Mouse (Mus musculus) lung, embryonic 14.5 days (tissue): ENCODE data around the gene Lyg1. TPM values are rescaled to one million over a fixed set of nuclear protein-coding genes. Genes with fewer than 3 reads are reported as not detected.
A peak's percentile ranks its signal among the peaks of the same experiment; 100 is the strongest.

ENCODE experiments used
- ATAC-seq: fragments of 200-750 bp; cut with Nextera tagmentation; 2 replicates; pipeline ENCODE4 v1.8.0; 2017; ENCODE audit warnings: mild to moderate bottlenecking, moderate TSS enrichment, moderate library complexity; ENCODE audit not compliant: insufficient read depth
- DNase-seq: peaks from one replicate; pipeline ENCODE4 v3.0.0-alpha.2; 2015
- H3K27ac ChIP-seq: fragments of 300-500 bp; sonication (generic); 2 replicates; pipeline ENCODE4 v1.5.1; 2014; ENCODE audit warnings: low read depth, mild to moderate bottlenecking, moderate library complexity
- H3K27me3 ChIP-seq: fragments of 300-500 bp; sonication (generic); 2 replicates; pipeline ENCODE4 v1.6.1; 2014; ENCODE audit warnings: low read length, control low read depth; ENCODE audit not compliant: insufficient read depth
- H3K36me3 ChIP-seq: fragments of 300-500 bp; sonication (generic); 2 replicates; pipeline ENCODE4 v1.6.1; 2014; ENCODE audit warnings: control low read depth; ENCODE audit not compliant: insufficient read depth
- H3K4me1 ChIP-seq: fragments of 300-500 bp; sonication (generic); 2 replicates; pipeline ENCODE4 v1.6.1; 2014; ENCODE audit warnings: antibody characterized with exemption, control low read depth; ENCODE audit not compliant: insufficient read depth
- H3K4me2 ChIP-seq: fragments of 300-500 bp; sonication (generic); 2 replicates; pipeline ENCODE4 v1.6.1; 2014; ENCODE audit warnings: mild to moderate bottlenecking
- H3K4me3 ChIP-seq: fragments of 300-500 bp; sonication (generic); 2 replicates; pipeline ENCODE4 v1.5.1; 2014; ENCODE audit warnings: low read depth, low read length
- H3K9ac ChIP-seq: fragments of 300-500 bp; sonication (generic); 2 replicates; pipeline ENCODE4 v1.6.1; 2014
- H3K9me3 ChIP-seq: fragments of 300-500 bp; sonication (generic); 2 replicates; pipeline ENCODE4 v1.6.1; 2016; ENCODE audit warnings: low read depth, low read length, control low read depth
- CTCF ChIP-seq: IDR thresholded peaks from 2 replicates; pipeline ENCODE4 v1.5.1; 2016; ENCODE audit warnings: antibody characterized with exemption, low read depth
- WGBS: fragments of 180-500 bp; shearing (Covaris S2); extraction: QIAGEN DNeasy Blood & Tissue Kit; methylation state at CpG from one replicate; pipeline ENCODE4 v1.1.7; 2014; 5-methylcytosine and 5-hydroxymethylcytosine counted together
- polyA plus RNA-seq: library from polyadenylated mRNA; unstranded; fragments of >200 nt; fragmentation: Nextera tagmentation; extraction: Ambion mirVana; gene quantifications from 2 replicates; pipeline ENCODE4 v1.2.1, GENCODE M21; 2014

Gene Lyg1
- polyA plus RNA-seq, 1 experiment from 2014 or later, result not detected

DNA sequence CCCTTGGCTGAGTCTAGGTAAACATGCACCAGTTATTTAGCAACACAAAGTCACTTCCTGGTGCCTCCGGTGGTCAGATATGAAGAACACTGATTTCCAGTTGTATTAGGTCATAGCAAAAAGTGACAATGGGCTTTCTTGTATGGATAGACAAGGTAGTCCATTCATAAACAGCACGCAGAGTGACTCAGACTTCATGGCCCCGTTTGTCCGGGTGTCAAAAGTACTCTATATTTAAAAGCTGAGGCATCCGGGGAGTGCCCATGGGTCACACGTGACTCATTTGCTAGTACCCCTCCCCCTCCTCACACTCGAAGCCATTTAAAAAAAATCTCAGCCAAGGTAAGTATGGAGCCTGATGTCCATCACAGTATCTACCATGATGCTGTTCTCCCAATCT, 2.8 kb downstream of the Lyg1 start:
- H3K9ac ChIP-seq, result no peak overlapping the region
- H3K36me3 ChIP-seq, result no peaks in the 10 kb centered on the region
- H3K4me2 ChIP-seq, result no peak overlapping the region
- H3K9me3 ChIP-seq, result no peaks in the 10 kb centered on the region
- TF ChIP-seq CTCF, result no peak
- ATAC-seq (no peak), DNase-seq (no peak)
- H3K4me3 ChIP-seq, result no peak overlapping the region
- 73% methylated on average over 7 of the region's 7 CpGs for WGBS
- peaks cover 8% of the 10 kb centered on the region for H3K4me1 ChIP-seq
- H3K27ac ChIP-seq, result no peak overlapping the region
- H3K27me3 ChIP-seq, result no peaks in the 10 kb centered on the region

DNA sequence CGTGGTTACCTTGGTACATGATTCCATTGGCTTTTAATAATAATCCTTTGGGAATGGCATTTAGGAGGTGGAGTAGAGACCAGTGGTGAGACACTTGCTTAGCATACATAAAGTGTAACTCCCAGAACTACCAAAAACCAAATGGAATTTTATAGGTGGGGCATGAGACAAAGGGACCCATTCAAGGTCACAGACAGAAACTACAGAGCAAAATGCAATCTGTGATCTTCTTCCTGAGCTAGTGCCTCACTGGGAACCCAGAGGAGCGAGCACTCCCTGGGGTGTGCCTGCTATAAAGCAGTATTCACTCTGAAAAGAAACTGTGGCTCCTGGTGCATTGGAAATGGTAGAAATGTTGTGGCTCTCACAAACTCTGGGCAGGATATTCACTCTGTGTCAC, 8.7 kb downstream of the Lyg1 start:
- no peak for ATAC-seq

DNA sequence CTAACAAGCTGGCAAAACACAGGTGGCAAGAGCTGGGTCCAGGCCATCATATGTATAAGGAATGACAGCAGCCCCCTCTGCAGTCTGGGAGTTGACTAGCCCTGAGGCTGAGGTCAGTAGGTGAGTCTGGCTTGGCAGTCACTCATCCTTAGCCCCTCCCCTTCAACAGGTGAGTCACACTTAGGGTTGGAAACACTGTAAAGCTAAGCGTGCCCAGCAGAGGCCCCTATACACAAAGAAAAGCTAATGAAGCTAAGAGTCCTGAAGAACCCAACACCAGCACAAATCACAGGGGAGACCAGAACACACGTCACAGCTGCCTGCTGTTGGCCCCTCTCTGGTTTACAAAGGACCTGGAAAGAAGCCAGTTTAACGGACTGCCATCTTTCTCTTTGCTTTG, 25.8 kb downstream of the Lyg1 start:
- Histone ChIP-seq H3K4me2 (no peak overlapping the region), H3K9ac (no peak overlapping the region), H3K27ac (no peak overlapping the region), H3K4me3 (no peak overlapping the region), H3K9me3 (no peaks in the 10 kb centered on the region), H3K4me1 (no peaks in the 10 kb centered on the region), H3K36me3 (no peaks in the 10 kb centered on the region), H3K27me3 (no peaks in the 10 kb centered on the region)
- 11% methylated on average over 3 of the region's 3 CpGs for WGBS
- TF ChIP-seq CTCF, result peak; percentile 45
- DNase-seq (peak; percentile 71), ATAC-seq (peak; percentile 56; the same call in 1 of the 2 replicates)

More for the DNA sequence above, 8.7 kb downstream of the Lyg1 start:
- Histone ChIP-seq H3K27me3 (no peaks in the 10 kb centered on the region), H3K4me2 (no peak overlapping the region), H3K9ac (no peak overlapping the region), H3K36me3 (no peaks in the 10 kb centered on the region), H3K27ac (no peak overlapping the region), H3K4me1 (no peaks in the 10 kb centered on the region), H3K4me3 (no peak overlapping the region), H3K9me3 (no peaks in the 10 kb centered on the region)
- TF ChIP-seq CTCF, result no peak
- no peak for DNase-seq
- whole genome bisulfite sequencing, result 80% methylated on average over 2 of the region's 2 CpGs

DNA sequence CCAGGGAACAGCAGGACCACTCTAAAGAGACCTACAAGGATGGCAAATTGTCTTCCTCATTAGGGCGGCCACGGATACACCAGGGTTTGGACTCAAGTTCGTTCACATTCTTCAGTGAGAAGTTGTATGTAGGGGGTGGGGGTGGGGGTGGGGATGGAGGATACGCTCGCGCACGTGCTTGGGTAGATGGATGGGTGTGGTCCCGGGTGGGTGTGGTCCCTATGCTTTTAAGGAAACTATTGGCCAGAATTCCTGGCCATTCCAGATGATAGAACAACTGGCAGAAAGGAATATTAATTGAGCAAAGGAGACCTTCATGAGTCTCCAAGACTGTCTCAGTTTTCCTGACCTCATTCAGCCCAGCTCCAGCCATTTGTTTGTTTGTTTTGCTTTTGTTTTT, 31.6 kb downstream of the Lyg1 start:
- no peaks in the 10 kb centered on the region for H3K36me3 ChIP-seq
- DNase-seq (no peak), ATAC-seq (no peak)
- no peaks in the 10 kb centered on the region for H3K9me3 ChIP-seq
- H3K27ac ChIP-seq, result no peak overlapping the region
- no peak for TF ChIP-seq CTCF
- WGBS, result 74% methylated on average over 8 of the region's 8 CpGs
- no peaks in the 10 kb centered on the region for H3K27me3 ChIP-seq
- no peak overlapping the region for H3K9ac ChIP-seq
- no peaks in the 10 kb centered on the region for H3K4me1 ChIP-seq
- H3K4me2 ChIP-seq, result no peak overlapping the region
- no peak overlapping the region for H3K4me3 ChIP-seq

DNA sequence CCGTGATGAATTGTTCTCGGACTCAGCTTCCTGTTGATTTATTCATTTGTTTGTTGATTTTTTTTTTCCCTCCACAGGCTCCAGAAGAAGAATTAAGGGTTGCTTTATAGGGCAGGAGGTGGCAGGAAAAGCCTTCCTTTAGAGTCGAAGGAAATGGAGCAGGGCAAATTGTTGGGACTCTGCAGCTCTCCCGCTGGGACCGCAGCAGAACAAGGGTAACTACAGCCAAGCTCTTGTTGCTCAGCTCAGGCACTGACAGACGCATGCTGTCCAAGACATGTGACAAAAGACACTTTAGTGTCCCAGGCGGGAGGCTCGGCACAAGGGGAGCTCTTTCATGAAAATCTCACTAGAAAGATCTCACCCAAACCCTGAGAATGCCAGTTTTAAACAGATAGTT, 35.0 kb downstream of the Lyg1 start:
- Histone ChIP-seq H3K4me3 (no peak overlapping the region), H3K4me1 (no peaks in the 10 kb centered on the region), H3K36me3 (no peaks in the 10 kb centered on the region), H3K27me3 (no peaks in the 10 kb centered on the region), H3K9ac (no peak overlapping the region), H3K4me2 (no peak overlapping the region), H3K27ac (no peak overlapping the region), H3K9me3 (no peaks in the 10 kb centered on the region)
- no peak for ATAC-seq
- DNase-seq, result peak; percentile 8
- TF ChIP-seq CTCF, result no peak
- WGBS, result 53% methylated on average over 8 of the region's 8 CpGs

DNA sequence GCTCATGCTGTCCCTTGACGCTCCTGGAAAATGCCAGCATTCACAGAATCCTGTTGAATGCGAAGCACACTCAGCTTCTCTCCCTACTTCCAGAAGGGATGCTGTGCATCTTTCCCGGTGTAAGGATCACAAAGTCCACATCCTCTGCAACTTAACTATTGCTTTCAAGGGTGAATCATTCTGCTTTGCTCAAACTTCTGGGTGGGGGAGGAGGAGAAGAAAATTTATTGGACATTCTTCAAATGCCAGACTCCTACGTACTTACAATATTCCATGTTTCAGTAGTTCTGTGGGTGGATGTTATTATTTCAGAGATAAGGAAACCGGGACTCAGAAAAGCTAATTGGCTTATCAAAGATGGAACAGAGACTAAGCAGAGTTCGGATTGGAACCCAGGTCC, 39.5 kb downstream of the Lyg1 start:
- WGBS, result 55% methylated on average over 6 of the region's 6 CpGs
- H3K27me3 ChIP-seq, result no peaks in the 10 kb centered on the region
- no peak overlapping the region for H3K4me2 ChIP-seq
- H3K9me3 ChIP-seq, result no peaks in the 10 kb centered on the region
- H3K9ac ChIP-seq, result no peak overlapping the region
- H3K36me3 ChIP-seq, result no peaks in the 10 kb centered on the region
- no peaks in the 10 kb centered on the region for H3K4me1 ChIP-seq
- no peak overlapping the region for H3K4me3 ChIP-seq
- ATAC-seq (no peak), DNase-seq (no peak)
- no peak overlapping the region for H3K27ac ChIP-seq
- no peak for TF ChIP-seq CTCF

DNA sequence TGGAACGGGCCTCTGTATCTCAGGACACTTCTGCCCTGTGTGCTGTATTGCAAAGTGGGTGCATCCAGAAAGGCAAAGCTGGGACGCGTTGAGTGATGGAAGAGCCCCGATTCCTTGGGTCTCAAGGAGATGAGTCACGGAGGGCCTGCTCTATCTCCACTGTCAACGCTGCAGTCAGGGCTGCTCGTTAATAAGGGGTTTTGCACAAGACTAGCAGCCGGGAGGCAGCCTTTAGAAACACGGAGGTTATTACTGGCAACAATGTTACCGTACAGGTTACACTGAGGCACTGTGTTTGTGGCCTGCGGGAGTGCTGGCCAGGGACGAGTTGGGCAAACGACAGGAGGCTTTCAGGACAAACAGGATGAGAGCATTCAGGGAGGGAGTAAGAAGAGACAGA, 39.9 kb downstream of the Lyg1 start:
- ATAC-seq (no peak), DNase-seq (no peak)
- H3K27ac ChIP-seq, result no peak overlapping the region
- no peaks in the 10 kb centered on the region for H3K36me3 ChIP-seq
- no peaks in the 10 kb centered on the region for H3K4me1 ChIP-seq
- H3K4me3 ChIP-seq, result no peak overlapping the region
- H3K27me3 ChIP-seq, result no peaks in the 10 kb centered on the region
- H3K9me3 ChIP-seq, result no peaks in the 10 kb centered on the region
- no peak overlapping the region for H3K4me2 ChIP-seq
- 63% methylated on average over 13 of the region's 13 CpGs for WGBS
- no peak for TF ChIP-seq CTCF
- no peak overlapping the region for H3K9ac ChIP-seq

DNA sequence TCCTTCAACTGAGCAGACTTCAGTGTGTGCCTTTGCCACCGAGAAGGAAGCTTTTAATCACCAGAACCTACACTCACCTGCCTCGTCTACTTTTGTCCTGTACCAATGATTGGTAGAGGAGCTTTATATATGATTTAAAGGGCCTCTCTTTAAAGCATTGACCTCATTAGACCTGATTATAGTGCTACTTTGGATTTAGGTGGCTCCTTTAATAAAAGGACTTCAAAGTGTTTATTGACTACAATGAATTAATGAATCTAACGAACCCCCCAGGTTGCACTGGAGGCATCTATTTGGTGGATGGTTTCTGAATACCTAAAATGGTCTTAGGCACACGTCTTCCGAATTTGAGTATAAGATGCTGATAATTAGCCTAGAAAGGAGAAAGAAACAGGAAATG, 41.2 kb downstream of the Lyg1 start, which contains the start of gene Lyg2:
TSS of gene Lyg2 (minus strand) at position 101 of the 400 bp plus-strand sequence.
- no peak for TF ChIP-seq CTCF
- 75% methylated on average over 5 of the region's 5 CpGs for WGBS
- ATAC-seq, result no peak

More for the DNA sequence above, 41.2 kb downstream of the Lyg1 start, which contains the start of gene Lyg2:
- no peaks in the 10 kb centered on the region for H3K9me3 ChIP-seq
- H3K4me1 ChIP-seq, result no peaks in the 10 kb centered on the region
- no peak within 1 kb of the TSS for H3K4me3 ChIP-seq
- DNase-seq, result no peak
- H3K36me3 ChIP-seq, result no peaks in the 10 kb centered on the region
- H3K27ac ChIP-seq, result no peak within 1 kb of the TSS
- no peaks in the 10 kb centered on the region for H3K27me3 ChIP-seq
- H3K4me2 ChIP-seq, result no peak within 1 kb of the TSS
- no peak within 1 kb of the TSS for H3K9ac ChIP-seq
